Mouse (Mus musculus) yolk sac, embryonic 10.5 days (tissue): ENCODE results near the gene Olfr1392.
"Not testable (repeated sequence)": the region's sequence is repeated elsewhere in the genome, so short reads cannot be mapped to it uniquely, and the experiment has no call there.

Experiments
- DNase-seq: peaks from one replicate; pipeline ENCODE4 v3.0.0-alpha.2; 2017; ENCODE audit warnings: low spot score

Gene Olfr1392

DNA sequence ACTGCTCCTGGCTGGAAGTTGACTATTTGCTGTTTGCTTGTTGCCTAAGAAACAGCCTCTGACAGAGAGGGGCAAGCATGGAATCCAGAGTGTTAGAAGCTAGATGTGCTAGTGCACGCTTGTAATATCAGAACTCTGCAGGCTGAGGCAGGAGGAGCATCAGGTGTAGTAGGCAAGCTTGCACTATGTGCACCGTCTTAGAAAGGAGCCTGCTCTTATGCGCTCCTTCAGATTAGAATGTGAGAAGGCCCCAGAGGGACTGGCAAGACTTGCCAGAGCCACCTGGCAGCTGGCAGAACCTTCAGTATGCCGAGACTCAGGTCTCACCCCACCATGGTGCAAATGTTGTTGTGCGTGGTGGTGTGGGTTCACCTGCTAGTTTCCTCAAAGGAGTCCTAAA, 33.0 kb upstream of the Olfr1392 start:
- DNase-seq, result no peak

- DNase-seq, result no peak
These were observed 32.0 kb upstream of the Olfr1392 start for GRCm38 (mm10) chr11:49253035-49253434.

- DNase-seq, result no peak
These were observed 25.8 kb upstream of the Olfr1392 start for GRCm38 (mm10) chr11:49259296-49259695.

- no peak for DNase-seq
These were observed 25.3 kb upstream of the Olfr1392 start for GRCm38 (mm10) chr11:49259829-49260228.

- DNase-seq, result no peak
These were observed 24.3 kb upstream of the Olfr1392 start for GRCm38 (mm10) chr11:49260598-49261312.

GRCm38 (mm10) chr11:49261313-49261855, 23.7 kb upstream of the Olfr1392 start:
- DNase-seq, result peak; percentile 50

- DNase-seq, result no peak
These were observed 22.8 kb upstream of the Olfr1392 start for GRCm38 (mm10) chr11:49262286-49262685.

DNA sequence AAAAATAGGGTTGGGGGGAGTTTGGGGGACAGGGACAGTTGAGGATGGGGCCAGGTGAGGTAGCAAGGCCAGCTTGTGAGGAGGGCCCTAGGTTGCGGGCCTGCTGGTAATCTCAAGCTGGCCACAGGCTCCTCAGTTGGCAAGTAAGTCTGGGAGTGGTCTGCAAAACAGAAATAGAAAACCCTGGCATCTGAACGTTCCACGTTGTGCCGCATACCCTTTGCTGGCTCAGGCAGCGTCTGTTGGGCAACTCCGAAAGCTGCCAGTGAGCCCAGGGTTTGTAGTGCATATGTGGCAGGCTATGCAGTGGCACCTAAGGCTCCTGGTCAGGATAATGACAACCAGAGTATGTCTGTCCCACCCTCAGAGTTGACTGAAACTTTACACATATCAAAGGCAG, 21.9 kb upstream of the Olfr1392 start:
- DNase-seq, result no peak

DNA sequence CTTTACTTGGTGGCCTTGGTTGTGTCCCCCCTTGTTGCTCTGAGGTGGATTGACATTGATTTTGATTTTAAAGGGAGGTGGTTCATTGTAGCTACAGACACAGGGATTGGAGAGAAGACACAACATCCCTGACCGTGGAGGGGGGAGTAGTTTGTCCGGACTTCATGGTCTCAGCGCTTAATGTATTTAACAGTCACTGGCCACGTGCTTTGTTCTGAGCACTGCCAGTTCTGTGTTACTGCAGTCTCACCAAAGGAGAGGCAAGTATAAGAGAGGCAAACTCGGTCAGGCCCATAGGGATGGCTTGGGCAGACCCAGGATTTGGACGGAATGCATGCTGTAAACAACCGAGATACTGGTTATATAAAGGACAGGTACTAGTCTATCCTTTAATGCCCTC, 21.0 kb upstream of the Olfr1392 start:
- no peak for DNase-seq

GRCm38 (mm10) chr11:49264622-49265021, 20.5 kb upstream of the Olfr1392 start:
- no peak for DNase-seq

DNA sequence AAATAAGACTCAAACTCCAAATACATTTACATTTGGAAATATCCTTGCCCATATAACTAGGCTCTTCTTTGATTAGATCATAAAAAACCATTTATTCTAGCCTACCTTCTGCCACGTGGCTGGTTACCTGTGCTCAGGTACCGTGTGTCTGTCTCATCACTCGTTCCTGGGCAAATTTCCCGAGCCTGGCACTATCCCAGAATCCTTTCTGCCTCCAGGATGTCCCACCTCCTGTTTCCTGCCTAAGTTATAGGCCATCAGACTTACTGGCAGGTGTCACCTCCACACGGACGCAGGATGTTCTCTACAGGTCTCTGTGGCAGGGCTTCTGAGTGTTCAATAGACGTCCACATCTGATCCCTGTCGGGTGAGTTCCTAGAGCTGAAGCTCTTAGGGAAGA, 20.0 kb upstream of the Olfr1392 start:
- no peak for DNase-seq

DNA sequence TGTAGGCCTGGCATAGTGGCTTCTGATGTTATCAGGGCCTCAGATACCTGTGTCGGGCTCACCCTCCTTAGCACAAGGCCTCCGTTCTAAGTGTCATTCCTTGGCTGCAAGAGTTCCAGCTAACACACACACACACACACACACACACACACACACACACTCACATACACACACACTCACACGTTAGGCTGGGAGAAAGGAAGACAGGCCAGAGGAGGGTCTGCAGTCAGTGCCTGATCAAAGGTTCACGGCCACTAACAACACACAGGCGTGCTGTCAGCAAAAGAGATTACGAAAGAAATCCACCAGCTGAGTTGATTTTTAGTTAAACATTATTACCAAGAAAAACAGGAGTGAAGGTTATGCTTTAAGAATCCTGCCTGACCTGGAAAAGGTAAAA, 18.4 kb upstream of the Olfr1392 start:
- peak; percentile 68 for DNase-seq

DNA sequence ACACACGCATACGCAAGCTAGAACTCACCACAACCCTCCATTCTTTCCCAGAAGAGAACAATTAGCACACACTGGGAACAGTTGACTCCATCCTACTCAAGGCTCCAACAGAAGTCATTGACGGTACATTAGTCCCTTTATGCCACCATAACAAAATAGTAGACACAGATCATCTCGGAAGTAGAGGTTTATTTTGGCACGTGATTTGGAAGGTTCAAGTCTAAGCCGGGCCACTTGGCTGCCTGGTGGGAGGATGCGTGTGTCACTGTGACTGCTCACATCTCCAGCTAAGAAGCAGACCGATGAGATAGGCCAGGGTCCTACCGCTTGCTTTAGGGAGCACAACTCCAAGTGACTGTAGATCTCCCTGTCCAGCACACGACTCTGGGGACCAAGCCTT, 17.8 kb upstream of the Olfr1392 start:
- no peak for DNase-seq

DNA sequence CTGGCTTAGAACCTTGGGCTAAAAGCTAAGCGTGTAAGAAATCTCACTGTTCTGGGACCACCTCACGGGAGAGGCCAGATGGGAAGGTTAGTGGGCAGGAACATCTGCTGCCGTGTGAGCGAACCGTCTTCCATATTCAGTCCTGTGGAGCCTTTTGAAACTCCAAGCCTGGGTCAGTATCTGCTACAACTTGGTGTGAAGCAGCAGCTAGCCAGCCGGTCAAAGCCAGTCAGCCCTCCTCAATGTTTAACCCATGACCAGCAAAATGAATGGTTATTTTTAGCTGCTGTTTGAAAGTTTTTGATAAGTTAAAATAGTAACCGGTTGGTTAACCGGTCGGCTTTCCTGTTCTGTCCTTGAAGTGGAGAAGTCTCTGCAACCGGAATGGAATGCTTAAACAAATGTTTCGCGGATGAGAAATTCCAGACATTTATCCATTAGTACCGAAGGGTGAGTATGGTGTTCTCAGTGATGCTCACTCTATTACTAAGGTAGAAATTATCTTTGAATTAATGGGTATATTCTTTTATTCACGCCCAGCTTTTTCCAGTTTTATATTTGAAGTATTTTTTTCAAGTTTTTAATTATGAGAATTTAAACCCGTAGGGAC, 17.0 kb upstream of the Olfr1392 start:
- DNase-seq, result peak; percentile 46

DNA sequence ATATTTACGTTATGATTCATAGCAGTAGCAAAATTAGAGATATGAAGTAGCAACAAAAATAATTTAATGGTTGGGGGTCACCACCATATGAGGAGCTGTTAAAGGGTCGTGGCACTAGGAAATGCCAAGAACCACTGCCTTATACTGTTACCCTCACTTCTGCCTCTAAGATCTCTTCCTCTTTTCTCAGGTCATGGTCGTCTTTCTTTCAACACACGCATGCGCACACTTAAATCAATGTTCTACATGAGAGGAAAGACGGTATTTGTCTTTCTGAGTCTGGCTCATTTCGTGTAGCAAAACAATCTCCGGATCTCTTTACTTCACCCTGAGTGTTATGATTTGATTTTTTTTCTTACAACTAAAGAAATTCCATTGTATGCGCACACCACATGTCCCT, 15.3 kb upstream of the Olfr1392 start:
- no peak for DNase-seq

GRCm38 (mm10) chr11:49270368-49270767, 14.7 kb upstream of the Olfr1392 start:
- DNase-seq, result no peak

- DNase-seq, result peak; percentile 39
These were observed 13.7 kb upstream of the Olfr1392 start for GRCm38 (mm10) chr11:49271334-49271733.

DNA sequence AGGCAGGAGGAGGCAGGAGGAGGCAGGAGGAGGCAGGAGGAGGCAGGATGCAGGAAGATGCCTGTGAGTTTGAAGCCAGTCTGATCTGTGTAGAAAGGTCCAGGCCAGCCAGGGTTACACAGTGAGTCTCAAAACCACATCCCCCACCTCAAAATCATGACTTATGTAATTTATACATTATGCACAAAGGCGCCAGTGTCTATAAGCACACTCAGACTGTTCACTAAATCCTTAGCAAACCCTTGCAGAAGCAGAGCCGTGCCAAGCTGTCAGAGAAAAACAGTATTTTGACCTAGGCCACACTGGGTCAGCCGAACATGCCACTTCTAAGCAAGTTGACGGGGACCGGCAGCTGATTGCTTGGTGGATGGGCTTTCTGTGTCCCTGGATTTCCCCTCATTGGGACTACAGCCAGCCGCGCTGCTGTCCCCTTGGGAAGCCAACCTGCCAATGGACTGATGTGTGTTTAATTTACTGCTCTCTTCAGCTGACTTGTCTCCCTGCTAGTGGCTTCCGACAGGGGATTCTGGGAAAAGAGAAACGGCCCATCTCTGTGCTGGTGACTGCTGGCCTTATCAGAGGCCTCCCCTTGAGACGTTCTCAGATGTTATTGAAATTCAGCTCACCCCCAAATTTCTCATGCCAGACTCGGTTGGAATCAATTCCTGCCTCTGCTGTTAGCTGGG, 11.1 kb upstream of the Olfr1392 start:
- DNase-seq, result no peak

- no peak for DNase-seq
These were observed 6.9 kb upstream of the Olfr1392 start, which contains the start of gene Olfr1393 for GRCm38 (mm10) chr11:49278222-49278621. Olfr1393 (plus strand) TSS chr11:49278304.

- no peak for DNase-seq
These were observed 2.2 kb downstream of the Olfr1392 start for GRCm38 (mm10) chr11:49287251-49287650.

GRCm38 (mm10) chr11:49292777-49293176, 7.7 kb downstream of the Olfr1392 start:
- DNase-seq, result no peak

DNA sequence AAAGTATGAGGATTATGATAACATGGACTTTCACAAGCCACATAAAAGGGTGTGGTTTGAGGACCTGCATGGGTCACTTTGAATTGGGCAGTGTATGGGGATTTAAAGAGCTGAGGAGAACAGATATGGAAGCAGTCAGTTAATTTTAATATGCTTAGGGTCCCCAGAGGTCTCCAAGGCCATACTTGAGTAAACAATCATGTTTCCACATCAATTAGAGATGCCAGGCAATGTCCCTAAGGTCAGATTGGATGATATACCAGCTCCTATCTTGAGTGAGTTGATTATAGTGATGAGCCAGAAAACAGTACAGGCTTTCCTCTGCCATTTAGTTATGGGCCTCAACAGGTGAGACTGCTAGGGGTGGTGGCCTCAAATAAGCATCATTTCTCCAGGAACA, 19.4 kb downstream of the Olfr1392 start, which contains the start of gene Olfr10:
Gene Olfr10 (plus strand): TSS at position 301 of the 400 bp plus-strand sequence.
- no peak for DNase-seq

- DNase-seq, result not testable (repeated sequence)
These were observed 23.5 kb downstream of the Olfr1392 start for GRCm38 (mm10) chr11:49308547-49308946.
